In the genomic region with DNA sequence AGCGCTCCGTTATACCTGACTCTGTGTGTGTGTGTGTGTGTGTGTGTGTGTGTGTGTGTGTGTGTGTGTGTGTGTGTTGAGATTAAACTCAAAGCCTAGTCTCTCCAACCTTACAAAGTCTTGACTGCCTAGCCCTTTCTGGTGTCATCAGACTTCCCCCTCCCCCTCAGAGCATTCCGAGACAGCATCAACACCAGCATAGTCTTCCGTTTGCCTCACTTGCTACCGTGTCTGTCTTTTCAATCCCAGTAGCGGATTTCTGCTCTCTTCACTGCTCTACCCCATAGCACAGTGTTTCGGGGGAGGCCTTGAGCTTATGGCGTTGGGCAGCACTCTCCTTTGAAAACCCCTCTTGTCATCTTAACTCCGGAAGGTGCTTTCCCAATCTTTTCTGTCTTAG, we compare ENCODE assay signal across 14 mouse cellular contexts. TPM values are rescaled to one million over a fixed set of nuclear protein-coding genes. Genes with fewer than 3 reads are reported as not detected.
A peak's percentile ranks its signal among the peaks of the same experiment; 100 is the strongest.
DNase-seq lines count a peak whose midpoint lies in the region; ATAC-seq and TF ChIP-seq lines count a peak whose summit lies in the region.
"Had no signal": no experiment of that assay in that cellular context is flagged by ENCODE, and none has a peak within 500 bp of the region (broad histone marks: within the 10 kb centered on the region; RNA-seq: fewer than 3 reads in every experiment).

No protein-coding gene starts in this region.

- H3K4me2 ChIP-seq in midbrain, postnatal 0 days (ENCODE audit: low read depth, low read length, poor library complexity, severe bottlenecking), result no peak overlapping the region
- H3K4me2 ChIP-seq in intestine, embryonic 16.5 days (ENCODE audit: low read depth, low read length), result no peak overlapping the region
- H3K4me2 ChIP-seq: embryonic facial prominence, embryonic 13.5 days; lung, embryonic 14.5 days; neural tube, embryonic 13.5 days had no signal

- peak; percentile 35; the same call in 1 of the 2 replicates for TF ChIP-seq EP300 in ES-Bruce4 (IDR thresholded peaks at IDR 0.05; ENCODE audit: insufficient read depth, low read depth, low read length)

- DNase-seq in gastrocnemius, adult 2 months, result no peak
- DNase-seq in gastrocnemius, postnatal 14 days, result no peak
- DNase-seq in midbrain, embryonic 10.5 days (ENCODE audit: low spot score), result no peak
- DNase-seq in midbrain, postnatal 0 days (ENCODE audit: low spot score), result no peak
- no peak for DNase-seq in embryonic facial prominence, embryonic 10.5 days (ENCODE audit: low spot score)
- no peak for DNase-seq in kidney, adult 18-20 months
- DNase-seq: cerebellum, adult 11 months; heart, postnatal 4 days; kidney, postnatal 10 days; lung, embryonic 14.5 days had no signal

- H3K9ac ChIP-seq in midbrain, postnatal 0 days (replicated peaks; ENCODE audit: low read length, poor library complexity, severe bottlenecking), result no peak overlapping the region
- H3K9ac ChIP-seq in ES-Bruce4 (ENCODE audit: low read depth, poor library complexity, severe bottlenecking), result no peak overlapping the region; the same call in 1 of the 2 replicates
- no peak overlapping the region for H3K9ac ChIP-seq in intestine, embryonic 16.5 days (ENCODE audit: low read depth, low read length)
- H3K9ac ChIP-seq: embryonic facial prominence, embryonic 13.5 days; lung, embryonic 14.5 days; neural tube, embryonic 13.5 days had no signal

- TF ChIP-seq CTCF in gastrocnemius, adult 2 months (IDR thresholded peaks at IDR 0.05), result no peak
- TF ChIP-seq CTCF in midbrain, postnatal 0 days (IDR thresholded peaks at IDR 0.05), result no peak
- TF ChIP-seq CTCF in ES-Bruce4 (IDR thresholded peaks at IDR 0.05; ENCODE audit: low read depth, low read length), result no peak

- no peak for ATAC-seq in midbrain, postnatal 0 days (ENCODE audit: low FRiP score)
- ATAC-seq in intestine, embryonic 16.5 days, result no peak

- H3K27ac ChIP-seq in gastrocnemius, adult 2 months, result peak overlapping the region; percentile 72
- peak overlapping the region; percentile 53 for H3K27ac ChIP-seq in midbrain, embryonic 10.5 days (replicated peaks)
- no peak overlapping the region for H3K27ac ChIP-seq in midbrain, postnatal 0 days (ENCODE audit: low read depth, low read length)
- H3K27ac ChIP-seq in ES-Bruce4 (ENCODE audit: insufficient read depth, low read length), result peak overlapping the region; percentile 99
- peak overlapping the region; percentile 35; the same call in 1 of the 2 replicates for H3K27ac ChIP-seq in embryonic facial prominence, embryonic 10.5 days (replicated peaks)
- no peak overlapping the region for H3K27ac ChIP-seq in intestine, embryonic 16.5 days (ENCODE audit: low read length)
- H3K27ac ChIP-seq: embryonic facial prominence, embryonic 13.5 days; neural tube, embryonic 13.5 days had no signal

- H3K4me1 ChIP-seq in midbrain, embryonic 10.5 days, result peaks cover 32% of the 10 kb centered on the region
- no peaks in the 10 kb centered on the region for H3K4me1 ChIP-seq in midbrain, postnatal 0 days (ENCODE audit: insufficient read depth, low read length)
- peaks cover 20% of the 10 kb centered on the region for H3K4me1 ChIP-seq in ES-Bruce4 (ENCODE audit: control insufficient read depth, insufficient read depth, low read length)
- H3K4me1 ChIP-seq in embryonic facial prominence, embryonic 10.5 days, result peaks cover 26% of the 10 kb centered on the region
- H3K4me1 ChIP-seq in intestine, embryonic 16.5 days (ENCODE audit: control insufficient read depth, insufficient read depth, low read length), result 0 out of 2 replicates have a peak, but pooled peaks cover 4% of the 10 kb centered on the region

- H3K27me3 ChIP-seq in midbrain, embryonic 10.5 days (ENCODE audit: low read depth, poor library complexity, severe bottlenecking), result peaks cover 29% of the 10 kb centered on the region; the same call in 1 of the 2 replicates
- H3K27me3 ChIP-seq in midbrain, postnatal 0 days (ENCODE audit: insufficient read depth, low read length), result no peaks in the 10 kb centered on the region
- no peaks in the 10 kb centered on the region for H3K27me3 ChIP-seq in ES-Bruce4 (ENCODE audit: control insufficient read depth, insufficient read depth, low read length, poor library complexity, severe bottlenecking)
- no peaks in the 10 kb centered on the region for H3K27me3 ChIP-seq in embryonic facial prominence, embryonic 10.5 days (replicated peaks; ENCODE audit: low read depth, poor library complexity, severe bottlenecking)
- H3K27me3 ChIP-seq in intestine, embryonic 16.5 days (replicated peaks; ENCODE audit: control insufficient read depth, insufficient read depth, low read length), result no peaks in the 10 kb centered on the region
- H3K27me3 ChIP-seq: embryonic facial prominence, embryonic 13.5 days; neural tube, embryonic 13.5 days had no signal

- no peak overlapping the region for H3K4me3 ChIP-seq in gastrocnemius, adult 2 months
- H3K4me3 ChIP-seq in midbrain, embryonic 10.5 days, result no peak overlapping the region
- H3K4me3 ChIP-seq in midbrain, postnatal 0 days (ENCODE audit: low read depth, low read length), result no peak overlapping the region
- H3K4me3 ChIP-seq in ES-Bruce4 (ENCODE audit: low read depth, low read length), result no peak overlapping the region
- no peak overlapping the region for H3K4me3 ChIP-seq in embryonic facial prominence, embryonic 10.5 days
- H3K4me3 ChIP-seq in intestine, embryonic 16.5 days (ENCODE audit: low read length), result no peak overlapping the region
- H3K4me3 ChIP-seq: embryonic facial prominence, embryonic 13.5 days; neural tube, embryonic 13.5 days had no signal

- WGBS in midbrain, embryonic 10.5 days, result 61% methylated on average over 9 of the region's 9 CpGs
- 65% methylated on average over 9 of the region's 9 CpGs for WGBS in midbrain, postnatal 0 days
- 66% methylated on average over 9 of the region's 9 CpGs for WGBS in embryonic facial prominence, embryonic 10.5 days
- WGBS in intestine, embryonic 16.5 days, result 82% methylated on average over 9 of the region's 9 CpGs

- peaks cover 9% of the 10 kb centered on the region for H3K36me3 ChIP-seq in midbrain, embryonic 10.5 days
- 0 out of 2 replicates have a peak, but pooled peaks cover 8% of the 10 kb centered on the region for H3K36me3 ChIP-seq in midbrain, postnatal 0 days (ENCODE audit: insufficient read depth, low read length)
- H3K36me3 ChIP-seq in ES-Bruce4 (ENCODE audit: control insufficient read depth, insufficient read depth, low read length, poor library complexity, severe bottlenecking), result peaks cover 3% of the 10 kb centered on the region
- H3K36me3 ChIP-seq in embryonic facial prominence, embryonic 10.5 days (replicated peaks), result peaks cover 18% of the 10 kb centered on the region
- H3K36me3 ChIP-seq in intestine, embryonic 16.5 days (ENCODE audit: control insufficient read depth, insufficient read depth, low read length), result no peaks in the 10 kb centered on the region

- TF ChIP-seq POLR2A in ES-Bruce4 (IDR thresholded peaks at IDR 0.05; ENCODE audit: insufficient read depth, low read length), result no peak

- no peaks in the 10 kb centered on the region for H3K9me3 ChIP-seq in midbrain, embryonic 10.5 days (replicated peaks)
- H3K9me3 ChIP-seq in midbrain, postnatal 0 days (ENCODE audit: low read length), result no peaks in the 10 kb centered on the region
- no peaks in the 10 kb centered on the region for H3K9me3 ChIP-seq in ES-Bruce4 (replicated peaks; ENCODE audit: control insufficient read depth, insufficient read depth, low read length, poor library complexity, severe bottlenecking)
- no peaks in the 10 kb centered on the region for H3K9me3 ChIP-seq in embryonic facial prominence, embryonic 10.5 days
- H3K9me3 ChIP-seq in intestine, embryonic 16.5 days (ENCODE audit: control insufficient read depth, low read length), result no peaks in the 10 kb centered on the region
- H3K9me3 ChIP-seq: embryonic facial prominence, embryonic 13.5 days; neural tube, embryonic 13.5 days had no signal

- intact Hi-C loops in gastrocnemius, adult 2 months (cut with DNase I), result no loop called here
- intact Hi-C loops in gastrocnemius, postnatal 14 days (cut with DNase I; ENCODE audit: low total_unique reads), result no loop called here

RNA-seq across cellular contexts. Expression of gene Psma6, which starts 2.4 kb away (rescaled TPM):
- total RNA-seq in gastrocnemius, adult 2 months (2021), result 100 to 1,000 TPM; 165 to 168 TPM
- 100 to 1,000 TPM; 183 to 185 TPM for total RNA-seq in gastrocnemius, postnatal 14 days (2021)
- 496 and 514 TPM in 2 replicates for polyA plus RNA-seq in midbrain, embryonic 10.5 days (2016; fragmentation: Nextera tagmentation; extraction: Ambion mirVana)
- total RNA-seq in midbrain, postnatal 0 days (2014; rRNA removed), result 91.1 and 102 TPM in 2 replicates
- 422 and 424 TPM in 2 replicates for polyA plus RNA-seq in midbrain, postnatal 0 days (2015; fragmentation: Nextera tagmentation; extraction: Ambion mirVana)
- polyA plus RNA-seq in ES-Bruce4 (2011; ENCODE audit: insufficient read depth, insufficient read length, low read depth, missing spikeins), result 308 and 323 TPM in 2 replicates
- 510 and 513 TPM in 2 replicates for polyA plus RNA-seq in embryonic facial prominence, embryonic 10.5 days (2016; fragmentation: Nextera tagmentation; extraction: Ambion mirVana)
- 375 and 407 TPM in 2 replicates for polyA plus RNA-seq in intestine, embryonic 16.5 days (2015; fragmentation: Nextera tagmentation; extraction: Ambion mirVana)

Comparison
In these comparisons a context has a peak if more than half of its experiments do, and no peak if none do; other contexts are left out.
1. H3K27ac ChIP-seq: peak in gastrocnemius, adult 2 months (single experiment), midbrain, embryonic 10.5 days (single experiment), ES-Bruce4 (single experiment) and embryonic facial prominence, embryonic 10.5 days (single experiment); none in midbrain, postnatal 0 days (single experiment) and intestine, embryonic 16.5 days (single experiment).